Mouse (Mus musculus) B cell, adult 2 months (primary cell): ENCODE results near the gene Klf7.
A peak's percentile ranks its signal among the peaks of the same experiment; 100 is the strongest.
"Not testable (repeated sequence)": the region's sequence is repeated elsewhere in the genome, so short reads cannot be mapped to it uniquely, and the experiment has no call there.

ENCODE experiments used
- DNase-seq, 2 experiments: peaks; one replicate each; pipeline ENCODE4 v3.0.0; 2022

The Klf7 gene

GRCm38 (mm10) chr1:64121559-64122465, at the start of gene Klf7:
Gene Klf7 (minus strand): TSS chr1:64122282.
- DNase-seq: peak; percentile 94 to 96

GRCm38 (mm10) chr1:64164526-64165062, 42.5 kb upstream of the Klf7 start:
- no peak for DNase-seq

GRCm38 (mm10) chr1:64158766-64159165, 36.7 kb upstream of the Klf7 start:
- no peak for DNase-seq

GRCm38 (mm10) chr1:64149185-64149584, 27.1 kb upstream of the Klf7 start:
- no peak for DNase-seq

GRCm38 (mm10) chr1:64142691-64143445, 20.8 kb upstream of the Klf7 start:
- no peak for DNase-seq

- no peak for DNase-seq
Measured at GRCm38 (mm10) chr1:64134439-64134838, 12.4 kb upstream of the Klf7 start.

- DNase-seq: no peak
Measured at GRCm38 (mm10) chr1:64126822-64127221, 4.7 kb upstream of the Klf7 start.

GRCm38 (mm10) chr1:64122466-64122830, 366 bp upstream of the Klf7 start:
- no peak for DNase-seq

GRCm38 (mm10) chr1:64120811-64121515, 1.1 kb downstream of the Klf7 start:
- peak; percentile 57 to 59 for DNase-seq

GRCm38 (mm10) chr1:64120421-64120810, 1.7 kb downstream of the Klf7 start:
- DNase-seq: peak; percentile 36 to 46

- DNase-seq: peak in 1 of 2 experiments; percentile 15
Measured at GRCm38 (mm10) chr1:64119851-64120250, 2.2 kb downstream of the Klf7 start.

GRCm38 (mm10) chr1:64119358-64119794, 2.7 kb downstream of the Klf7 start:
- no peak for DNase-seq

GRCm38 (mm10) chr1:64118285-64119170, 3.6 kb downstream of the Klf7 start:
- DNase-seq: no peak

- DNase-seq: no peak
Measured at GRCm38 (mm10) chr1:64117478-64118284, 4.4 kb downstream of the Klf7 start.

- DNase-seq: no peak
Measured at GRCm38 (mm10) chr1:64116746-64117455, 5.2 kb downstream of the Klf7 start.

- DNase-seq: no peak
Measured at GRCm38 (mm10) chr1:64114579-64114978, 7.5 kb downstream of the Klf7 start.

- not testable (repeated sequence) for DNase-seq
Measured at GRCm38 (mm10) chr1:64108653-64109052, 13.4 kb downstream of the Klf7 start.

GRCm38 (mm10) chr1:64107526-64107925, 14.6 kb downstream of the Klf7 start:
- no peak for DNase-seq

GRCm38 (mm10) chr1:64106127-64106526, 16.0 kb downstream of the Klf7 start:
- DNase-seq: no peak

- no peak for DNase-seq
Measured at GRCm38 (mm10) chr1:64105181-64105646, 16.9 kb downstream of the Klf7 start.
